Mouse (Mus musculus) spleen, adult 2 months (tissue): ENCODE measurements around the gene Stx1a.

Source experiments
- CTCF ChIP-seq: fragments of 200-500 bp; IDR thresholded peaks from 2 replicates; pipeline ENCODE4 v1.5.1; 2011; ENCODE audit warnings: mild to moderate bottlenecking, inconsistent platforms; ENCODE audit not compliant: insufficient read depth, insufficient read length, insufficient replicate concordance; ENCODE audit errors: extremely low read depth
- POLR2A ChIP-seq: fragments of 200-500 bp; IDR thresholded peaks from 2 replicates; pipeline ENCODE4 v1.6.1; 2011; ENCODE audit warnings: low read depth, low read length, inconsistent platforms

DNA sequence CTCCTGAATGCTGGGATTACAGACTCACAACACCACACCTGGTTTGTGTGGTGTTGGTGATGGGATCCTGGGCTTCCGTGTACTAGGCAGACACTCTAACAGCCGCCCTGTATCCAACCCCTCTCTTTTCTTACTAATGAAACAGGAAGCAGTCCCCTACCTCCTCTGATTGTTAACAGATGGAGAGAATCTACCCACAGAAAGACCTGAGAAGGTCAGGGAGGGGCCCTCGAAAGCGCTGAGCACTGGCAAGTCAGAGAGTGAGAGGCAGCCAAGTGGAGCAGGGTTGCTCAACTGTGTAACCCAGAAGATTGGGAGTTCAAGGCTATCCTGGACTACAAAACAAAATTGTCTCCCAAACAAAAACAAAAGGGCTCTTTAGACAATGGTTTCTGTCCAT, 63.6 kb downstream of the Stx1a start:
- TF ChIP-seq POLR2A (no peak), CTCF (no peak)
